Mouse (Mus musculus): ENCODE results near the gene Cenpq. TPM values are rescaled to one million over a fixed set of nuclear protein-coding genes. Genes with fewer than 3 reads are reported as not detected.

The Cenpq gene
- total RNA-seq, 2 experiments from 2014 or later = 3.8 to 4.4 TPM

DNA sequence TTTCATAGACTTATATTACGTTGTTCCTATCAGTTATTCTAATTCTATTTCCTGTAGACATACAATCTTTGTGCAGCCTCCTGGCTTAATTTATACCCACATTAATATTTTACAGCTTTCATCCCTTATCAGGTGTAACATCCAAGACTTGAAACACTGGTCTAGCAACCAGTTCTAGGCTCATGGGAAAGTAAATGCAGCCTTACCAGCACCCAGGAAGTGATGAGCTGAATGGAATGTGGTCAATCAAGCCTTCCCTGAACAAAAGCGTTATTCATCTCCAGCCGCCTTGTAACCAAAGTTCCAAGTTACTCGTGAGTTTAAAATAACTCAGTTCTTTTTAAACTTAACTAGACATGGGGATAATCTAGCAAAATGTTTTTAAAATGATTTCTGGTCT, 49.7 kb downstream of the Cenpq start:
- Histone ChIP-seq H3K27ac (no peak overlapping the region), H3K4me3 (no peak overlapping the region)
- TF ChIP-seq CTCF (IDR thresholded peaks at IDR 0.05) = no peak
- DNase-seq = no peak
- intact Hi-C loops (cut with DNase I) = no loop called here

DNA sequence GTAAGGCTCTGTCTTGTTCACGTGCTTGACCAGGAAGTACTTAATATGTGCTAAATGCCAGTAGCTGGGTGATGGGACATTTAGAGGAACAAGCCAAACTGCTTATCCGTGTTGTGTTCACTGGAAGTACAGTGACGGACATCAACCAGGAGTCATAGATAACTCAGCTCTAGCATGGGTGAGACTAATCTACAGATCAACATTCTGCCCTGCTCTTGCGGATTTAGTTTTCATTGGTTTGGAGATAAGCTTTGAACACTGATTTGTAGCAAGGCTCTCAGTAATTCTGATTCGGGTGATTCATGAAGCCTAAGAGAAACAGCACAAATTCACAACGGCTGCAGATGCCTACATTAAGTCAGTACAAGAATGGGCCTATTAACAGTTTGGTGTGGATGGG, 52.7 kb downstream of the Cenpq start:
- intact Hi-C loops (cut with DNase I) = no loop called here
- no peak for DNase-seq
- Histone ChIP-seq H3K4me3 (no peak overlapping the region), H3K27ac (no peak overlapping the region)
- no peak for TF ChIP-seq CTCF (IDR thresholded peaks at IDR 0.05)

DNA sequence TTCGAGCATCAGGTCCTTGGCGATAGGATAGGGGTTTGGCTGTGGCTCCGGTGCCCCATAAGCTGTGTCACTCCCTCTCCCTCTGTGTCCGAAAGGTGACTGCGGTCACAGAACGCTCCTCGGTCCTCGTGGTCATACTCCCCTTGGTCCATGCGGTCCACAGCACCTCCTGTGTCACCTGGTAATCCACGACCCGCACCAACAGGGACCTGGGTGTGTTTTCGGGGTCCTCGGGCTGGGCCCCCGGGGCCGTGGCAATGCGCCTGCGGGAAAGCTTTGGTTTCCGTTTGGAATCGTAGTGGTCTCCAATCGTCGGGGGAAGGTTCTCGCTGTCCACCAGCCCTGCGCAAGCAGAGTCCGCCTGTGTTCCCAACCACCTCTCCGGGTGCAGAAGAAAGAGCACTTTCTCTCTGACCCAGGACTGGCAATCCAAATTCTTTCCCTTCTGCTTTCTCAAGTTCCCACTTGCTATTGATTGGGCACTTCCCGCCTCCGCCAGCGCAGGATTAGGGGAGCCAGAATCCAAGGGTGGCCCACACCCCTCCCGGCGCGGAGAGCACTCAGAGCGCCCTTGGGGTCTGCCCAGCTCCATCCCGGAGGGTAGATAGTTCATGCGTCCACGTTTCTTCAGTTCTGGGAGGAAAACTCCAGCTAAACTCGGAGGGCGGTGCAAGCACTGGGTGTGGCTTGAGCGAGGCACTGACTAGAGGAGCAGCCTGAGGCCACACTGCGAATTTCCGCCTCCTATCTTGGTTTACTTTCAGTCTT, 54.7 kb downstream of the Cenpq start, which contains the start of gene 9130008F23Rik:
Gene 9130008F23Rik, minus strand, starts transcription at position 636 of the 768 bp plus-strand sequence.
- intact Hi-C loops (cut with DNase I) = no loop called here
- peak within 1 kb of the TSS; percentile 82 for H3K27ac ChIP-seq

DNA sequence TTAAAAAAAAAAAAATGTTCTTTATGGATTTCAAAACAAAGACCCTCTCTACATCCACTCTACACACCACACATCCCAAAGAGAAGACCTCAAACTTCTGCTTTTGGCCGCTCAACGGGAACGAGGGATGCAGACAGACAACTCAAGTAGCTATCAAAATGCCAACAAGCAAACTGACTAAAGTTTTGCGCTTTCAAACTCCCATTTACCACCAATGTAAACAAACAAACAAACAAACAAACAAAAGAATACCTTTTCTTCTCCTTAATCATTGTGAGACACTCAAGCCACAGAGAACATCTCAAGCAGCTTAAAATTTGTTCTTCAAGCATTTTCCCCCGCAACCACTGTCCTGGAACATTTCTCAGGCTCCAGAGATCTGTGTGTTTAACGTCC, 55.3 kb downstream of the Cenpq start:
- intact Hi-C loops (cut with DNase I) = no loop called here
- Histone ChIP-seq H3K4me3 (peak overlapping the region; percentile 73), H3K27ac (peak overlapping the region; percentile 82)
- no peak for TF ChIP-seq CTCF (IDR thresholded peaks at IDR 0.05)
- DNase-seq = no peak

More for the DNA sequence above, 54.7 kb downstream of the Cenpq start, which contains the start of gene 9130008F23Rik:
- no peak for TF ChIP-seq CTCF (IDR thresholded peaks at IDR 0.05)
- H3K4me3 ChIP-seq = peak within 1 kb of the TSS; percentile 73
- DNase-seq = peak; percentile 67

DNA sequence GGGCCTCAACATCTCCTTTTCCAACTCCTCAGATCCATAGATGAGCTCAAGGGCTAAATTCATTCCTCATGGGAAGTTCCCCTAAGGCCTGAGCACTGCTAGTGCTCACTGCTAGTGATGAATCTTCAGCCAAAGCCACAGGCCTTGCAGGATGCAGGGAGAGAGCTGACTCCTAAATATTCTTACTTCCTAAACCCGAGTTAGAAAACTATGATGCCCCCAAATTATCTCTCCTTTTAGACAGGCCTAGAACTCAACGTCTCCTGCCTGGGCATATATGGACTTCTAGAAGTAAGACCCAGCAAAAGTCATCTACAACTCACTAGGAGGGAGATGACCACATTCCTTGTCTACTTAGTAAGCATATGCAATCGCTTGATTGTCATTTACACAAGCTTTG, 57.1 kb downstream of the Cenpq start:
- intact Hi-C loops (cut with DNase I) = no loop called here
- H3K4me3 ChIP-seq = peak overlapping the region; percentile 73
- no peak for TF ChIP-seq CTCF (IDR thresholded peaks at IDR 0.05)
- no peak for DNase-seq
- 0 out of 2 replicates have a peak overlapping the region, but pooled peaks have one; percentile 12 for H3K27ac ChIP-seq

DNA sequence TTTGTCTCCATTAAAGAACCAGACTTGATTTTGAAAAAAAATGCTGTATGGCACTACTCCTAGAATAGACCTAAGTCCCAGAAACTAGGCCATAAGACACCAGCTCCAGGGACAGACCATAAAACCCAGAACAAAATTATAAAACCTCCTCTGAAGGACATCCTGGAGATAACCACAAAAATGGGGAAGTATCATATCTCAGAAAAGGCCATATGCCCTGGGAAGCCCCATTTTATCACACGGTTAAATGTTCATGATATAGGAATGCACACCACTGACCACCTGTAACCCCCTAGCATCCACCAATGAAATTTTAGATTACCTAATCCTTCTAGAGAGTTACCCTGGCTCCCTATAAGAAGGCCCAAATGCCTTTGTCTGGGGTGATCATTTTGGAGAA, 59.3 kb downstream of the Cenpq start:
- H3K27ac ChIP-seq = no peak overlapping the region
- no peak overlapping the region for H3K4me3 ChIP-seq
- intact Hi-C loops (cut with DNase I) = no loop called here
- TF ChIP-seq CTCF (IDR thresholded peaks at IDR 0.05) = no peak
- no peak for DNase-seq

DNA sequence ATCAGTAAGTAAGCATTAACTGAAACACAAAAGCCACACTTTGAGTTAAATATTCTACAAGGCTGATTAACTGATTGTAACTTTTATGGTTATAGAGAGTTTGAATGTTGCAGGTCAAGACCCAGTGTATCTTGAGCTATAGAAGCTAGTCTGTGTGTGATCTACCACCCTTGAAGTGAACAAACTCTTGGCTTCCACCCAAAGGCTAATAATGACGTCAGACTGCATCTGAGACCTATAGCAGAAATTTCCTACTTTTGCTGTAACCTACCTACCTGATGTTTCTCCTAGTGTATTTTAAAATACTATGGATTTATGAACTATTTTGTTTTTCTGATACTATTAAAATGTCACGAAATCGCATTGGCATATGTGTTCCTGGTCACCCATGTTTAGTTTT, 60.1 kb downstream of the Cenpq start:
- Histone ChIP-seq H3K4me3 (no peak overlapping the region), H3K27ac (no peak overlapping the region)
- DNase-seq = no peak
- intact Hi-C loops (cut with DNase I) = no loop called here
- TF ChIP-seq CTCF (IDR thresholded peaks at IDR 0.05) = no peak

DNA sequence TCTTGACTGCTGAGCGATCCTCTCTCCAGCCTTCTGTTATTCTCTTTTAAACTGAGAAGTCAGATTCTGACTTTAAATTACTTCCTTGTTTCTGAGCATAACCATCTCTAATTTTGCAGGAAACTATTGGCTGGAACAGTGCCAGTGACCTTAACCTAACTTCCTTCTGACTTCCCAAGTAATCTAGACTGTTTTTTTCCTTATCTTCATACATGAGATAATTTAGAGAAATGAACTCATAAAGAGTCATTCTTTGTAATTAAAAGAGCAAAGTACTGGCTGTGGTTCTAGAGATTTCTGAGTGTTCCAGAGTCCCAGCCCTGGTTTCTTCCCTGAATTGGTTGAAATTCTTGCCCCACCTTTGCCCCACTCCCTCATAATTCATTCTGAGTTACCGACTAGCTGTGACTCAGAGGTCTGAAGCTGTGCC, 61.2 kb downstream of the Cenpq start:
- no peak overlapping the region for H3K27ac ChIP-seq
- intact Hi-C loops (cut with DNase I) = no loop called here
- TF ChIP-seq CTCF (IDR thresholded peaks at IDR 0.05) = no peak
- H3K4me3 ChIP-seq = no peak overlapping the region
- DNase-seq = no peak

Other genes with a start within 250 kb of the Cenpq start
- not detected for gene Esp1, start 207.9 kb downstream of the Cenpq start, total RNA-seq (2021)
- not detected for gene Crisp2, start 128.0 kb downstream of the Cenpq start, total RNA-seq (2021)
- not detected for gene Rhag, start 123.9 kb downstream of the Cenpq start, total RNA-seq (2021)
- under 1 TPM; 0.17 to 0.20 TPM for gene 9130008F23Rik, start 54.5 kb downstream of the Cenpq start, total RNA-seq (2021)
- gene Glyatl3, start 20.7 kb downstream of the Cenpq start, total RNA-seq (2021) = not detected
- 10 to 100 TPM; 76.2 to 97.0 TPM for gene Mut, start 362 bp downstream of the Cenpq start, total RNA-seq (2021)

Measured in gastrocnemius, adult 2 months (tissue).